Mouse (Mus musculus) heart, postnatal 0 days (tissue): Measurements from ENCODE around the gene Rpusd3. TPM values are rescaled to one million over a fixed set of nuclear protein-coding genes. Genes with fewer than 3 reads are reported as not detected.
A peak's percentile ranks its signal among the peaks of the same experiment; 100 is the strongest.

Experiments
- ATAC-seq: fragments of 200-750 bp; cut with Nextera tagmentation; 2 replicates; pipeline ENCODE4 v1.8.0; 2017; ENCODE audit warnings: low read depth, moderate number of reproducible peaks, moderate library complexity; ENCODE audit not compliant: insufficient read depth
- DNase-seq: peaks from one replicate; pipeline ENCODE4 v3.0.0-alpha.2; 2016; ENCODE audit warnings: low spot score
- H3K27ac ChIP-seq: fragments of 300-500 bp; sonication (generic); 2 replicates; pipeline ENCODE4 v1.5.1; 2014; ENCODE audit warnings: low read depth, mild to moderate bottlenecking
- H3K27me3 ChIP-seq: fragments of 300-500 bp; sonication (generic); 2 replicates; pipeline ENCODE4 v1.6.1; 2014; ENCODE audit warnings: low read length, mixed read lengths; ENCODE audit not compliant: control insufficient read depth, insufficient read depth
- H3K36me3 ChIP-seq: fragments of 300-500 bp; sonication (generic); replicated peaks from 2 replicates; pipeline ENCODE4 v1.6.1; 2014; ENCODE audit warnings: low read length, mixed read lengths; ENCODE audit not compliant: control insufficient read depth, insufficient read depth
- H3K4me1 ChIP-seq: fragments of 300-500 bp; sonication (generic); 2 replicates; pipeline ENCODE4 v1.6.1; 2014; ENCODE audit warnings: antibody characterized with exemption; ENCODE audit not compliant: control insufficient read depth, insufficient read depth
- H3K4me2 ChIP-seq: fragments of 300-500 bp; sonication (generic); 2 replicates; pipeline ENCODE4 v1.6.1; 2014; ENCODE audit warnings: low read depth, mild to moderate bottlenecking, low read length, moderate library complexity
- H3K4me3 ChIP-seq: fragments of 300-500 bp; sonication (generic); 2 replicates; pipeline ENCODE4 v1.5.1; 2014; ENCODE audit warnings: low read depth, low read length
- H3K9ac ChIP-seq: fragments of 300-500 bp; sonication (generic); replicated peaks from 2 replicates; pipeline ENCODE4 v1.6.1; 2014; ENCODE audit warnings: low read depth, low read length, mixed read lengths
- H3K9me3 ChIP-seq: fragments of 300-500 bp; sonication (generic); replicated peaks from 2 replicates; pipeline ENCODE4 v1.6.1; 2016; ENCODE audit warnings: low read length; ENCODE audit not compliant: control insufficient read depth
- CTCF ChIP-seq: IDR thresholded peaks from 2 replicates; pipeline ENCODE4 v1.5.1; 2016; ENCODE audit warnings: antibody characterized with exemption, control low read depth, low read depth
- EP300 ChIP-seq: IDR thresholded peaks from 2 replicates; pipeline ENCODE4 v1.6.1; 2016; ENCODE audit warnings: antibody characterized with exemption, low read depth
- WGBS: fragments of 180-500 bp; shearing (Covaris S2); extraction: QIAGEN DNeasy Blood & Tissue Kit; methylation state at CpG from one replicate; pipeline ENCODE4 v1.1.7; 2014; 5-methylcytosine and 5-hydroxymethylcytosine counted together
- polyA plus RNA-seq: library from polyadenylated mRNA; unstranded; fragments of >200 nt; fragmentation: Nextera tagmentation; extraction: Ambion mirVana; gene quantifications from 2 replicates; pipeline ENCODE4 v1.2.1, GENCODE M21; 2015
- total RNA-seq: library from RNA; depleted of rRNA; stranded (reverse); fragments of >200 nt; gene quantifications from 2 replicates; pipeline ENCODE4 v1.2.3, GENCODE M21; 2014; ENCODE audit warnings: low replicate concordance

Gene Rpusd3
- total and polyA plus RNA-seq, 2 experiments from 2014 or later: 15.0 to 15.5 TPM

DNA sequence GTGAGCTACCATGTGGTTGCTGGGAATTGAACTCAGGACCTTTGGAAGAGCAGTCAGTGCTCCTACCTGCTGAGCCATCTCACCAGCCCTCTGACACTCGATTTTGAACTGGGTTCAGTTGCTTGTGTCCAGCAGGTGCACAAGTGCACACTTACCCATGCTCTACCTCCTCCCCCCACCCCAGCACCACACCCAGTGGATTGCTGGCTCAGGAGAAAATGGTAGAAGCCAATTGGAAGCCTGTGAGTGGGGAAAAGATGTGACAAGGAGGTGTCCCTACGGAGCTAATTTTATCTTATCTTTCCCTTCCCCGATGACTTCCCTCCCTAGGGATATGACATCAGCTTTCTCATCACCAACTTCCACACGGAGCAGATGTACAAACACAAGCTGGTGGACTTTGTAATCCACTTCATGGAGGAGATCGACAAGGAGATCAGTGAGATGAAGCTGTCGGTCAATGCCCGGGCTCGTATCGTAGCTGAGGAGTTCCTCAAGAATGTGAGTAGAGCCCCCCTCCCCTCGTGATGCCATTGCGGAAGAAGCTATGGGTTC is 33.9 kb downstream of the Rpusd3 start:
- 48% methylated on average over 11 of the region's 11 CpGs for WGBS

DNA sequence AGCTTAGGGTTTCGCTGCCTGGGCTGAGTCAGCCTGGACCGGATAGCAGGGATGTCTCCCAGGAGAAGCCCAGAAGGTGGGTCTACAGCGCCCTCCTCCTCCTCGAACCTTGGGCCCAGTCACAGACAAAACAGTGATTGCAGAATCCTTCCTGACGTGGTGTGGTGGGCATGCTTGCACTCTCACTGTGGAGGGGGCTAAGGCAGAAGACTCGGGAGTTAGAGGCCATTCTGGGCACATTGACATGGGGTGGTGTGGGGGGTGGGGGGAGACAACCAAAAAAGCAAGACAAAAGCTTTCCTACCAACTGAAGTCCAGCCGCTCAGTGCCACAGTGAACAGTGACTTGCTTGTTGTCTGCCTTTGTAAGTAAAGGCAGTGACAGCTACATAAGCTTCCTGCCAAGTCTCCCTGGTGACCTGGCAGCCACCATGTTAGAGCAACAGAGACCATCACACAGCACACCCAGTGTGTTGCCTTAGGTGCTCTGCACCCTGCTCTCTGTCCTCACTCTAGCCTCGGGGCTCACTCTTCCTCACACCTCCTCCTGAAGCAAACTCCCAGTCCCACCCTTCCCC is 34.7 kb downstream of the Rpusd3 start:
- ATAC-seq (no peak), DNase-seq (no peak)
- Histone ChIP-seq H3K9me3 (no peaks in the 10 kb centered on the region), H3K4me3 (no peak overlapping the region), H3K36me3 (peaks cover 88% of the 10 kb centered on the region), H3K4me2 (no peak overlapping the region), H3K4me1 (peaks cover 4% of the 10 kb centered on the region), H3K27ac (no peak overlapping the region), H3K9ac (no peak overlapping the region), H3K27me3 (no peaks in the 10 kb centered on the region)
- 89% methylated on average over 8 of the region's 8 CpGs for WGBS
- no peak for TF ChIP-seq CTCF
- TF ChIP-seq EP300: no peak

More for the DNA sequence above, 33.9 kb downstream of the Rpusd3 start:
- no peak overlapping the region for H3K4me3 ChIP-seq
- H3K9me3 ChIP-seq: no peaks in the 10 kb centered on the region
- no peak overlapping the region for H3K4me2 ChIP-seq
- DNase-seq: no peak
- H3K4me1 ChIP-seq: no peaks in the 10 kb centered on the region
- no peak overlapping the region for H3K27ac ChIP-seq
- TF ChIP-seq CTCF: no peak
- H3K27me3 ChIP-seq: no peaks in the 10 kb centered on the region
- no peak overlapping the region for H3K9ac ChIP-seq
- ATAC-seq: no peak
- H3K36me3 ChIP-seq: peaks cover 95% of the 10 kb centered on the region

DNA sequence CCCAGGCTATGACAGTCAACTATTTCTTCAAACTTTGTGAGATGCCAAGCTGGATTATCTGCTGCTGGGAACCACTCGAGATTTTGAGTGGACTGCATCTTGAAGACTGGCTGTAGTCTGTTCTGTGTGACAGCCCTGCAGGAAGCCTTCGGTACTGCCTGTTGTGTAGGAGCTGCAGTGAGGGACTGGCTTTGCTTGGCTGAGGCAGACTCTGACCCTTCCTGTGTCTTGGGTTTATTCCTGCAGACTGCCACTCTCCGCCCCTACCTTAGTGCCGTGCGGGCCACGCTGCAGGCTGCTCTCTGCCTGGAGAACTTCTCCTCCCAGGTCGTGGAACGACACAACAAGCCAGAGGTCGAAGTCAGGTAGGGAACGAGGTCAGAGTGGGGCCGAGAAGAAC is 38.7 kb downstream of the Rpusd3 start:
- H3K36me3 ChIP-seq: peaks cover 54% of the 10 kb centered on the region
- 0 out of 2 replicates have a peak, but pooled peaks have one; percentile 5 for TF ChIP-seq CTCF
- no peak for TF ChIP-seq EP300
- H3K9ac ChIP-seq: no peak overlapping the region
- no peak overlapping the region for H3K4me2 ChIP-seq
- no peak overlapping the region for H3K4me3 ChIP-seq
- no peak for ATAC-seq
- 82% methylated on average over 11 of the region's 11 CpGs for WGBS
- H3K27me3 ChIP-seq: no peaks in the 10 kb centered on the region
- no peak overlapping the region for H3K27ac ChIP-seq
- H3K9me3 ChIP-seq: no peaks in the 10 kb centered on the region
- H3K4me1 ChIP-seq: peaks cover 14% of the 10 kb centered on the region
- DNase-seq: no peak

DNA sequence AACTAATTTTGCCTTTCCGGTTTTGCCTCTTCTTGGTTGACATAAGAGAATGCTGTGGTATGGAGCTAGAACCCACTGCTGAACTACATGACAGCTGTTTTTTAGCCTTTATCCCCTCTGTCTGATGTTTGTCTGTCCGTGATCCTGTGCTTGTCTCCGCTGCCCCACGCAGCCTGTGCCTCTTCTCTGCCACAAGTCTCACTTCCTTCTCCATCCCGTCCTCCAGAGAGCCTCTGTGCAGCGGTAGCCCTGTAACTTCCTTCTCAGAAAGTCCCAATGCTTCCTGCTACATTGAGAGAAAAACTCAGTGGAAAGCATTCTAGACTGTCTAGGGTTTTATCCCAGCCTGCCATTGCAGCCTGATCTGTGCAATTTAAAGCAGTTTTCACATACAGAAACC is 39.9 kb downstream of the Rpusd3 start:
- no peaks in the 10 kb centered on the region for H3K9me3 ChIP-seq
- H3K9ac ChIP-seq: peak overlapping the region; percentile 91
- peak overlapping the region; percentile 94 for H3K4me2 ChIP-seq
- H3K4me3 ChIP-seq: peak overlapping the region; percentile 94
- WGBS: 62% methylated on average over 6 of the region's 6 CpGs
- peaks cover 55% of the 10 kb centered on the region for H3K36me3 ChIP-seq
- no peaks in the 10 kb centered on the region for H3K27me3 ChIP-seq
- no peak for DNase-seq
- TF ChIP-seq CTCF (no peak), EP300 (no peak)
- ATAC-seq: no peak
- H3K4me1 ChIP-seq: peaks cover 14% of the 10 kb centered on the region
- H3K27ac ChIP-seq: no peak overlapping the region

DNA sequence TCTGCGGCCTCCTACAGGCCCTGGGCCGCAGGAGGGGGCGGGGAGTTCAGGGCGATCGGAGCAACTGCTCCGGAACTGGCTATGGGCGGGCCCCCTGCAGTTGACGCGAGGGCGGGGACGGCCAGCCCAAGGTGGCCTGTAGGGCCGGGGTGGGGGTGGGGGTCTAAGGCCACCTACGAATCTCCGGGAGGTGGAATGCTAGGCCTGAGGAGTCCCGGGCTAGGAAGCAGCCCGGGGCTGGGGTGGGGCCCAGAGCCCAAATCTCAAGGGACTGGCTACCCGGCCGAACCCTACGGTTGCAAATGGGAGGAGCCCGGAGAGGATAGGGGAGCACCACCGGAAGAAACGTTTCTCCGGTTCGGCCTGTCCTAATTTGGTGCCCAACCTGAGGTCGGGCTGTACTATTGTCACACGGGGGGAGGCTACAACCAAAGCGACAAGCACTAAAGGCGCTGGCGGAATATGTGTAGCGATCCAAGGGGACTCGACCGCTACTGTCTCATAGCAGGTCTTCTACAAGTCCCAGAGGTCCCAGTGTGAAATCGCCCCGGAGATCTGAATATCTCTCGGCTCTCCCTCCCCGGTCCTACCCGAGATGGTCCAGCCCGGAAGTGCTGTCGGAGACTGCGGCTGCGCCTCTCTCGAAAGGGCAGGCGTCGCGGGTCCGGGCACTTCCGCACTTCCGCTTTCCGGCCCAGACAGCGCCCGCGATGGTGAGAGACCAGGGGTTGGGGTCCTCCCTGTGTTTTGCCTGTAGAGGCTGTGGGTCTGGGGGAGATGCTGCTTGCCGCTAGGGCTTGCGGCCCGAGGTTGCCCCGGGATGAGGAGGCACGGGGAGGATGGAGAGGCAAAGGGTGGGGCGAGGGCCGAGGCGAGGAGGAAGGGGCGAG is 41.4 kb downstream of the Rpusd3 start, which contains the start of the genes Tada3 and Arpc4:
Tada3 (minus strand) TSS at position 388 of the 890 bp plus-strand sequence.
Arpc4 (plus strand) TSS at position 620 of the 890 bp plus-strand sequence.
- peak within 1 kb of the TSS; percentile 97 for H3K27ac ChIP-seq
- H3K4me1 ChIP-seq: peaks cover 14% of the 10 kb centered on the region
- H3K27me3 ChIP-seq: no peaks in the 10 kb centered on the region
- no peaks in the 10 kb centered on the region for H3K9me3 ChIP-seq
- peak within 1 kb of the TSS; percentile 94 for H3K4me2 ChIP-seq
- DNase-seq: peak; percentile 98
- TF ChIP-seq EP300 (no peak; the same call in 1 of the 2 replicates), CTCF (no peak)
- under 1% methylated on average over 61 of the region's 61 CpGs for WGBS
- peak within 1 kb of the TSS; percentile 91 for H3K9ac ChIP-seq
- ATAC-seq: peak; percentile 95
- H3K4me3 ChIP-seq: peak within 1 kb of the TSS; percentile 94
- peaks cover 56% of the 10 kb centered on the region for H3K36me3 ChIP-seq
